Mouse (Mus musculus): Measurements from ENCODE around the gene Gm9844. TPM values are rescaled to one million over a fixed set of nuclear protein-coding genes. Genes with fewer than 3 reads are reported as not detected.
"Not testable (repeated sequence)": the region's sequence is repeated elsewhere in the genome, so short reads cannot be mapped to it uniquely, and the experiment has no call there.

Gene Gm9844
- total RNA-seq, 2 experiments from 2014 or later, result 1.5 TPM; not detected in 1

DNA sequence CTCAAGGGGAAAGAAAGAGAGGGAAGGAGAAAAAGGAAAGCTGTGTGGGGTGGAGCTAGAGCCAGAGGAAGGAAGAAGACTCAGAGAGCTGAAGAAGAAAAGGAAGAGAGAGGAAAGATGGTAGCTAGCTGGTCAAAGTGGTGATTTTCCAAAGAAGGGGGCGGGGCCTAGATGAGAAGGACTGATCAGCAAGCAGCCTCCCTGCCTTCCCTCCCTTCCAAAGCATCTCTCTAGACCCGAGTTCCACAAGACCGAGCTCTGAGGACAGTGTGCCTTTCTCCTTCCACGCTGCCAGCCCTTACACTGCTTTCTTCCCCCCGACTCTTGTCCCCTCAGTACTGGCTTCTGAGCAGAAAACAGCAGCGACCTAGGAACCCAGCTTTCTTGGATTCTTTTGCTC, 2.1 kb downstream of the Gm9844 start:
- no peak for DNase-seq (ENCODE audit: low spot score in 2 of 2)

DNA sequence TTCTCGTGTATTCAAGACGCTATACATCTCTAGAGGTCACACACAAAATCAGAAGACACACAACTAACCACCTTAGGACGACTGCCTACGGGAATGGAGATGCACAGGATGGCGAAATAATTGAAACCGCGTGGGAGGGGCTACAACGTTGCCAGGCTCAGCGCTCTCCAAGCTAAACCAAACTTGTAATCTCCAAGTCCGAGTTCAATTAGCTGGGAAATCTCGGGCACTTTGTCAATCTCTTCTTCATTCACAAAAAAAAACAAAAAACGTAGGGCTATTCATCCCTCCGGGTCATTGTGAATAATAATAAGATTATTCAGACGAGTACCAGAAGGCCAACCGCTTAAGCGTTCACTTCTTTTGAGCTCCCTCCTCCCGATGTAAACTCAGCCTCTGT, 7.1 kb downstream of the Gm9844 start:
- DNase-seq (ENCODE audit: low spot score in 2 of 2), result no peak

DNA sequence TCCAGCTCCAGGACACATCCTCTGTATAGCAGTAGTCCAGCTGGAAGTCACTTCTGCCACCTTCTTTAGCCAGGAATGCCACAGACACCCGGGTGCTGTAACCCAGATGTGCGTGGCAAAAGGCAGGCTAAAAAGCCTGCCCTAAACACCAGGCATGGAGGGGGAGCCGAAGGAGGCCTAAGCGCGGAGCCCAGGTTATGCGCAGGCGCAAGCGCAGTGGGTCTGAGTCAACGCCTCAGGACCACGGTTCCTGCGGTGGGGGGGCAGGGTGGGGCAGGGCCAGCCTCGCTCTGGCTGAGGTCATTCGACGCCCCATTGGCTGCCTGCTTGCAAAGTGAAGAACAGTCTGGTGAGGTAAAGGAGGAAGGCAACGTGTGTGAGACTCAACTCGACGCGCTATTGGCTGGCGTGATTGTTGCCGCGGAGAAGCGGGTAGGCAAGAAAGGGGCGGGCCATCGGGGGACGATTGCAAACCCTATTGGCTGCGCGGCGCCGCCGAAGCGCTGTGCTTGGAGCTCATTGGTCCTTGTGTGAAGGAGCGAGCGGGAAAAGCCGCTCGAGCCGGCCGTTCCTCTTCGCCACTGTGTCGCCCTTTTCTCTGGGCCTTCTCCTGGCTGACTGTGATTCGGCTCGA, 7.6 kb downstream of the Gm9844 start, which contains the start of the genes Lypd4 and Dmrtc2:
Lypd4 (minus strand) TSS at position 410 of the 634 bp plus-strand sequence.
Dmrtc2 (plus strand) TSS at position 526 of the 634 bp plus-strand sequence.
- DNase-seq (ENCODE audit: low spot score in 2 of 2), result no peak

DNA sequence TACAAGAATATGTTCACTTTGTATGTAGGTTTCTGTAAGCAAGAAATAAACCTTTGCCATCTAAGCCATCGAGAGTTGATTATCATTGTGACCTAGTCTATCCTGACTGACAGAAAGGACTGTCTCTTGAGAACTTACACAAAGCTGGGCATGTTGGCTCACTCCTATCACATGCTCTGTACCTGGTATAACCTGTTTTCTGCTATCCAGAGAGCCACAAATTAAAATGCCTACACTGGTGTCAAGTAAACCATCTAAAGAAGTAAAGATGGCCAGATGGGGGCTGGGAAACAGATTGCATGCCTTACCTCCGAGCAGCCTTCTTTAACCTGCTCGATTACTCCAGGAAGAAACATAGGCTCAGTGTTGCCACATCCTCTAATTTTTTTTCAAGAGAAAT, 15.6 kb downstream of the Gm9844 start:
- DNase-seq (ENCODE audit: low spot score in 2 of 2), result no peak

DNA sequence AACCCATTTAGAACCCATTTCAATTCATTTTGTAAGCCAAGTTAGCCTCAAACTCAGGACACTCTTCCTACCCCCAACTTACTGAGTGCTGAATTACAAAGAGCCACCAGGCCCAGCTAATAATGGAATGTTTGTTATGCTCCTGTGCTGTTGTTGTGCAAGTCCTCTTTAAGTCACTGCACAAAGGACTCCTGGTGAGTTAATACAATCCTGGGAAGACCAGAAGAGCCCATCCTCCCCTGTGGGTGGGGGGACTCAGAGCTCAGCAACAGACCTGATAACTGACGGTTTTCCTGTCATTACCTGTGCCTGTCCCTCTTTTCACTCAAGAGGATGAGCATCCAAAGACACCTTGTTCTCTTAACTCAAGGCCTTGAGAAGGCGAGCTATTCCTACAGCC, 17.6 kb downstream of the Gm9844 start:
- DNase-seq (ENCODE audit: low spot score in 2 of 2), result no peak

DNA sequence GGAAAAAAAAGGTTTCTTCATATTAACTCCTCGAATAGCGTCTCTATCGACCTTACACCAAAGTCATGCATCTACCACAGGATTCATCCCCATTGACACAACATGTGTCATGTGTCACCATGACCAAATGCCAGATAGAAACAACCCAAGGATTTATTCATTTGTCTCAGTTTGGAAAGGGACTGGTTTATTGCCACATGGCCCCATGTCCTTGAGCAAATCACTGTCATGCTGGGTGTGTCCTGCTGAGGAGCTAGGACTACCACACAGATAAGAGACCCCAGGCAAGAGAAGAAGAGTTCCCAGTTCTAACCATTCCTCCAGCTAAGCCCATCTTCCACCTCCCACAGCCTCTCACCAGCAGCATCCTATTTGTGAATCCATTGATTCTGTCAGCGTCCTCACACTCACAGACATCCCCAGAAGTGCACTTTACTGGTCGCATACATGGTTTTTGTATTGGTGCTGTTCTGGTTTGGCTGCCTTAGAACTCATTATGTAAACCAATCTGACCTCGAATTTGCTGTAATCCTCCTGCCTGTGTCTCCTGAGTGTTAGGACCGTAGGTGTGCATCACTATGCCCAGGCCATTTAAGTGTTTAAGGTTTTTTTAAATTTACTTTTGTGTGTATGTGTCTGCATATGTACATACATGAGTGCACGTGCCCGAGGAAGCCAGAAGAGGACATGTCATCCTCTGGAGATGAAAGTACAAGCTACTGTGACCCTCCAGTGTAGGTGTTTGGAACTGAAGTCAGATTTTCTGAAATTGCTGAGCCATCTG, 20.6 kb downstream of the Gm9844 start:
- no peak for DNase-seq (ENCODE audit: low spot score in 2 of 2)

DNA sequence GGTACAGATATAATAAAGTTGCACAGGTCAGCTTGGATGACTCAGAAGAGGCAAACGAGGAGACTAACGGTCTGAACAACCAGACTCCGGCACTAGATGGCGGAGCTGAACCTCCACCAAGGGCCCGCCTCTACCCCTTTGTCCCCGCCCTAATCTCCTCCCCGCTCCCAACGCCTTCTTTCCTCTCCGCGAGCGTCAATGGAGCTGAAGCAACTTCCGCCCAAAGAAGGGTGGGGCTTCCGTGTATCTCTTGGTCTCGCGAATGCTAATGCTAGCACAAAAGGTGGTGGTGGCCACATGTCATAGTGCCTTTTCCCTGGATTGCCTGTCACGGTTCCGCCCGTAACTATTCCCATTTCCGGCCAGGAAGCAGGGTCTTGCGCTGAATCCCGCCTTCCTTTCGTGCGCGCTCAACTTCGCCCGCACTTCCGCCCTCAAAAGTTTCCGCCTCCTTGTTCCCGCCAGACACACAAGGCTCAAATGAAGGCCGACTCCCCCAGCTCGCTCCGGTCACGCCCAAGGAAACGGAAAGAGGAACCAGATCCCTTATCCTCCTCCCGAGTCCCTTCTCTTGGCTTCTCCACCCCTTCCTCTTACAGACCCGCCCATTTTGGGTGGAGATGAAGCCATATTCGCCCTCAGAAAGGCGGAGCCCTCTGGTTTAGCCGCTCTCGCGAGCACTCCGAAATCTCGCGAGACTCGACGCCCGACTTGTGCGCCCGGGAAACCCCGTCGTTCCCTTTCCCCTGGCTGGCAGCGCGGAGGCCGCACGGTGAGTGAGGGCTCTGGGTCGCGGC, 22.1 kb downstream of the Gm9844 start, which contains the start of gene Rps19:
Rps19 (plus strand) TSS at position 476 of the 797 bp plus-strand sequence.
- DNase-seq (ENCODE audit: low spot score in 2 of 2), result peak; percentile 96 to 98

DNA sequence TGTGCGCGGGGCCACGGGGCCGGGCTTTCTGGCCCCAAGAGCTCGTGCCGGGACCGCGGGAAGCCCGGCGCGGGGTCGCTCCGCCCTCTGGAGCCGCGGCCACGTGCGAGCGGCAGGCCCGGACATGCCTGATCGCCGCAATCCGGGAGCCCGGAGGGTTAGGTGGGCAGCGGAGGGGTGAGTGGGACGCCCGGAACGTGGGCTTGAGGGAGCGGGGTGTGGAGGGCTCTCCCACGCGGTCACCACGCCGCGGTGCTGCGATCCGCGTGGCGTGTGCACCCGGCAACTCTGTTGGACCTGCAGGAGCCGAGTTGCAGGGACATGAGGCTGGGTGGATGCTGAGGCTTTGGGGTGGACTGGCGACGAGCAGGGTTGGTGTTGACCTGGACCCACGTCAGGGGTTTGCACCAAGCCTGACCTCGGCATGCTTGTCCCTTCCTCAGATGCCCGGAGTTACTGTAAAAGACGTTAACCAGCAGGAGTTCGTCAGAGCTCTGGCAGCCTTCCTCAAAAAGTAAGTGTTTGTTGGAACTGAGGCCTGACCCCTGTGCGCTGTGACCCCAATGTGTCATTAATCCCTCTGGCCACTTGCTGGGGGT, 22.8 kb downstream of the Gm9844 start:
- DNase-seq (ENCODE audit: low spot score in 2 of 2), result no peak

DNA sequence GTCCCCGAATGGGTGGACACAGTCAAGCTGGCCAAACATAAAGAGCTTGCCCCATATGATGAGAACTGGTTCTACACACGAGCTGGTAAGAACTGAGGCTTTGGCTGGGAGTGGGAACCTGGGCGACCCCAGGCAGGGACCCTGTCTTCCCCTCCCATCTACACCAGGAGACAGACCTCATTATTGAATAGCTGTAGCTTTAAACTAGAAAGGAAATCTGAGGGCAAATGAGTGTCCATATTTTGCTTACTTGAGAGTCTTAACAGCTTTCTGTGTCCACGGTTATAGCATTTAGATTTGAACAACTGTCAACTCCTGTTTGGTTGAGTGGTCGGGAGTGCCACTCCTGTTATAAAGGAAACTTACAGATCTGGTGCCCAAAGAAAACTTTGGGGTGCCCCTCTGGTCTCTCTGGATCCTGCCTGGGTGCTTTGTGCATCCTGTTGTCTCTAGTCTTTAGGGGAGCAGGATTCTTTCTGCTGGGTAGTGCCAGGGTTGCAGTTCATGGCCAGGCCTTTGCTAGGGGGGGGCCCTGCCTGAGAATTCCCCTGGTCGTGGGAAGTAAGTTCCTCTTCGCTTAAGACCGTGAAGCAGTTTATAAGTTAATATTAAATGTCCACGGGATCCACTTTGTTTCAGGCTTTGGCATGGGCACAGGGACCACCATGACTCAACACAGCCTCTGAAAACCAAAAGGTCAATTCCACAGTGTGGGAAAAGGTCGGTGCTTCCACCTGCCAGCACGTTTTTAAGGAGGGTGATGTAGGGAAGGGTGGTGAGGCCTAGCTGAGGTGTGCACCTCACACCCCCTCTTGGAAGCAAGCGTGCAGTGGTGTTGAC, 23.7 kb downstream of the Gm9844 start:
- no peak for DNase-seq (ENCODE audit: low spot score in 2 of 2)

DNA sequence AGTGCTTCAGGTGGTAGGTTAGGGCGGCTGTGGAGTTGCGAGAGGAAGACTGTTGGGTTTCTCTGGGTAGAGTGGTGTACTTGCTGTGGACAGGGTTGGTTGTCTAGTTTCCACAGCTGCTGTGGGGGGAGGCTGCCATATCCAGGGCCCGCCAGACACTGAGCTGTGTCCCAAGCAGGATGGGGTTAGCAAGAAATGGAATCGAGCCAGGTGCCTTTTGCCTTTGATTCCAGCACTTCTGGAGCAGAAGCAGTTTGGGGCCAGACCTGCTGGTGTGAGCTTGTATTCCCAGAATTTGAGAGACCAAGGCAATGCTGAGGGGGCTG, 24.3 kb downstream of the Gm9844 start:
- no peak for DNase-seq (ENCODE audit: low spot score in 2 of 2)

DNA sequence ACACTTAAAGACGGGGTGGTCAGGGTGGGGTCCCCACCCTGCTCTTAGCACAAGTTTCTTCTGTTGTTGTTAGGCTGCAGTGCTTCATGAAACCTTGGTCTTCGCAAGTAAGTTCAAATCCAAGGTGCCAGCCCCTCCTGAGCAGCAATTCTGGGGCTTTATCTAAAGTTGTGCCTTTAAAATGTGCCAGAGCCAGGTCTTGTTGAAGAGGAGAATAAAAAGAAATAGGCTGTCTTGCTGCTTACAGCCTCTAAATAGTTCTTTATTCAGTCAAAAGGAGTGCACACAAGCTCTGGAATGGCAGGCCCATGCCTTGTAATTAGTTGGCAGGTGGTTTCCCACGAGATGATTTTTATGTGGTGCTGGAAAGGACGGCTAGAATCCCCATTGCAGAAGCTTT, 25.1 kb downstream of the Gm9844 start:
- no peak for DNase-seq (ENCODE audit: low spot score in 2 of 2)

DNA sequence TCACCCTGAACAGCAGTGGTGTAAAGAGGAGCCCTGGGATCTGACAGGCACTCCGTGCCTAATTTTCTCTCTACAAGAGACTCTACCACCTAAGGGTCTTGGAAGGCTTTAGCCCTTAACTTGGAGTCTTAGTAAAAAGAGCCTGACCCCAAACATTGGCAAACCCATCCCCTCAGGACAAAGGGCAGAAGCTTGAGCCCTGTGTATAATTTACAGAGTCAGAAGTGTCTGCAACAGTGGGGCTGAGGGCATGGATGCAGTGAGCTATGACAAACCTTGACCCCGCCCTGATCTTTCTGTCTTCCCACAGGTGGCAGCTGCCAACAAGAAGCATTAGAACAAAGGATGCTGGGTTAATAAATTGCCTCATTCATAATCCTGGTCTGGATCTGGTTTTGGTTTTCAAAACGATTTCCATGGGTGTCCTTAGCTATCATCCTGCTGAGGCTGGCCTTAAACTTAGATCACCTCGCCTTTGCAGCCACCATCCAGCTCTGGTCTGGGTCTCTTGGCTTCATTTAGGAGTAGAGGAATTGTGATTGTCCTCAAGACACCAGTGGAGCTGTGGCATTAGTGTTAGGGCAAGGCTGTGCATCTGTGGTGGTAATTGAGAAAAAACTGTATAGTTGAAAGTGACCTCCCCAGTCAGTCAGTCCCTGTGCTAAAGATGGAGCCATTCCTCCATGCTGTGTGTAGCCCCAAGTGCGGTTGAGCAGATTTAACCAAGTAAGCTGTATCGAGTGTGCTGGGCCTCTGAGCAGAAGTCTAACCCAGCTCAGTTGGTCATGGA, 27.6 kb downstream of the Gm9844 start:
- DNase-seq (ENCODE audit: low spot score in 2 of 2), result no peak

DNA sequence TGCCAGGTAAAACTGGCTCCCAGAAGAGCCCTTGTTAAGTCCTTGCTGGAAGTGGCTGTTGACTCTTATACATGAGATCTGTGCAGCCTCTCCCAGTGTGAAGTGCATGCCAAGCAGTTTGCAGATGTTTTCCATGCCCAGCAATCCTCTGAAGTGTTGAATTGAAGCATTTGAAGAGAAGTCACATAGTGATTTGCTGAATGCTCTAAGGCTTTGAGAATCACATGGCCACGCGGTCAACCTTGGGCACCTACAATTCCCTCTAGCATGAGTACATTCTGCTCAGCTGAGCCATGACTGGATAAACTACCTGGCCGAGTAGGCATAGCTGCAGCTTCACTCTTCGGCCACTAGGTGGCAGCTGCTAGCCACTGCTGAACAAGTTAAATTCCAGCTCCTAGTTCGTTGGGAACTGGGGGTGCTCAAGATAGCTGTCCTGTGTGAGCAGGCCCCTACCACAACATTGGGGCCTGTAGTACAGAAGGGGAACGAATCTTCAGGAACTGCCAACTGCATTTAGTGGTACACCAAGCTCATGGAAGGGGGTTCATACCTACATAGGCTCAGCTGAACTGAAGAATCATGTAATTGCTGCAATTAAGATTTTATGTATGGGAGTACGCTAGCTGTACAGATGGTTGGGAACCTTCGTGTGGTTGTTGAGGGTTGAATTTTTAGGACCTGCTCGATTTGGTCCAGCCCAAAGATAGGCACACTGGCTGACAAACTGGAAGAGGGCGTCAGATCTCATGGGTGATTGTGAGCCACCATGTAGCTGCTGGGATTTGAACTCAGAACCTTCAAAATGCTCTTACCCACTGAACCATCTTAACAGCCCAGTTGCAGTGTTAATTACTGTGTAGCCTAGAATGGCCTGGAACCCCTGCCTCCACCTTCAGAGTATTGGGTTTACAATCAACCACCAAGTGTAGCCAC, 28.5 kb downstream of the Gm9844 start:
- DNase-seq (ENCODE audit: low spot score in 2 of 2), result peak; percentile 67 to 77

DNA sequence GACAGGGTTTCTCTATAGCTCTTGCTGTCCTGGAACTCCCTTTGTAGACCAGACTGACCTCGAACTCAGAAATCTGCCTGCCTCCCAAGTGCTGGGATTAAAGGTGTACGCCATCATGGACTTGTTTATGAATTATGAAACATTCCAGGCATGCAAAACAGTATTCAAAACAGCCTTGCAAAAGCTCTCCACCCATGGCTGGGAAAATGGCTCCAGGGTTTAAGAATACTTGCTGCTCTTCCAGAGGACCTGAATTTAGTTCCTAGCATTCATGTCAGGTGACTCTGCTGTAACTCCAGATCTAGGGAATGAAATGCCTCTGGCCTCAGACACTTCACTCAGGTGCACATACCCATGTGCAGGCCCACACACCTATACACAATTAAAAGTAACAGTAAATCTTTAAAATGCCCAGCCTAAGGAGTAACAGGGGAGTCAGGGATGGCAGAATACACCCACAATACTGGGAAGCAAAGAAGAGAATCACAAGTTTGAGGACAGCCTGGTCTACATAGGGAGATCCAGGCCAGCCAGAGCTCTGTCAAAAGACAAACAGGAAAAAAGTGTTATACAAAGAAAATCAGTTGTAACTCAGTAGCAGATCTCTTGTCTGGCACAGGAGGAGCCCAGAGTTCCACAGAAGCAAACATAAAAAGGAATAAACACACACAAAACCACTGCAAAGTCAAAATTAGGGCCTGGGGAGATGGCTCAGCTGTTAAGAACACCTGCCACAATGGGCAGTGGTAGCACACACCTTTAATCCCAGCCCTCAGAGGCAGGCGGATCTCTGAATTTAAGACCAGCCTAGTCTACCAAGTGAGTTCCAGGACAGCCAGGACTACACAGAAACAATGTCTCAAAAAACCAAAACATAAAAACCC, 29.5 kb downstream of the Gm9844 start:
- no peak for DNase-seq (ENCODE audit: low spot score in 2 of 2)

DNA sequence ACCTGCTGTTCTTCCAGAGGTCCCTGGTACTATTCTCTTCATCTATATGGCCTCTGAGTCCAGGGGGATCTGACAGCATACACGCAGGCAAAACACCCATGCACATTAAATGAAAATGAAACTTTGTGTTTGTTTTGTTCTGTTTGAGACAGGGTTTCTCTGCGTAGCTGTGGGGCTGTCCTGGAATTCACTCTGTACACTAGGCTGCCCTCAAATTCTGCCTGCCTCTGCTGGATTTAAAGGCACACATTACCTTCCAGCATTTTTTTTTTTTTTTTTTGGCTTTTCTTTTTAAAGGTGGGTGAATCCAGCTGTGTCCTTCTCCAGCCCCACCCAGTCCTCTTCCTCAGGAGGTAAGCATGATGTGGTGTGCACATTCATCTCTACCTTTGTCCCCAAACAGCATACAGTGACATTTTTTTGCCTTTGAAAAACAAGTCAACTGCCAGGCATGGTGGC, 30.1 kb downstream of the Gm9844 start:
- no peak for DNase-seq (ENCODE audit: low spot score in 2 of 2)

DNA sequence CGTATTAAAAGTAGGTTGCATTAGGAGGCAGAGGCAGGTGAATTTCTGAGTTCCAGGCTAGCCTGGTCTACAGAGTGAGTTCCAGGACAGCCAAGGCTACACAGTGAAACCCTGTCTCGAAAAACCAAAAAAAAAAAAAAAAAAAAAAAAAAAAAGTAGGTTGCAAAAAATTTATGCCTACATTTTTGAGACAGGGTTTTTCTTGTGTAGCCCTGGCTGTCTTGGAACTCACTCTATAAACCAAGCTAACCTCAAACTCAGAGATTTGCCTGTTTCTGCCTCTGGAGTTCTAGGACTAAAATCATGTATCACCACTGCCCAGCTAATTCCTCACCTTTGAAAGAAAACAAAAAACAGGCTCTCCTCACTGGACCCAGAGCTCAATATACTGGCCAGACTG, 33.7 kb downstream of the Gm9844 start:
- not testable (repeated sequence) for DNase-seq (ENCODE audit: low spot score in 2 of 2)

DNA sequence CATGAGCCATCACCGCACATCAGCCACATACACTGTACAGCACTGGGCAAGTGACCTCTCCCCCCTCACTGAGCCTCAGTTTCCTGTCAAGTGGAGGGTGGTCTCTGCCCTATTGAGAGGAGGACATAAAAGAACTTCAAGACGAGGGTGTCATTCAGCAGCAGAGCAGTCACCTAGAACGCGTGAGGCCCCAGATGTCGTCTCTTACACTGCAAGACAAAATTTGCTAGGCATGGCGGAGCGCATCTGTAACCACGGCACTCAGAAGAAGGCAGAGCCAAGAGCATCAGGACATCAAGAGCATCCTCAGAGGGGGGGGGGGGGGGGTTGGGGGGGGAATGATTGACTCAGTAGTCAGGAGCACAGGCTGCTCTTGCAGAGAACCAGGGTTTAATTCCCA, 34.3 kb downstream of the Gm9844 start:
- DNase-seq (ENCODE audit: low spot score in 2 of 2), result no peak

DNA sequence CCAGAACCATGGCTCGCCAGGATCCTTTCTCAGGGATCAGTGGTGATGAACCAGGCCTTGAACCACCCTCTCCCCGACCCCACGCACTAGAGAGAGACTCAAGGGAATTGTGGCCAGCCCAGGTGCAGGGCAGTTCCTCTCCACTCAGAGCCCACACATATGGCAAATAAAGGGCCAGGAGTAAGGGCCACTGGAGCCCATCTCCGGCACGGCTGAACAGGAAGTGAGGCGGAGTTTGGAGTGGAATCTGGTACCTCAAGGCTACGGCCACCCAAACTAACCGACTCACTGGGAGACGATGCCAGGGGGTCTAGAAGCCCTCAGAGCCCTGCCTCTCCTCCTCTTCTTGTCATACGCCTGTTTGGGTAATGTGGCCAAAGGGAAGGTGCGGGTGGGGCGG, 35.2 kb downstream of the Gm9844 start, which contains the start of gene Cd79a:
Cd79a (plus strand) TSS at position 158 of the 400 bp plus-strand sequence.
- no peak for DNase-seq (ENCODE audit: low spot score in 2 of 2)
